Mouse (Mus musculus): ENCODE measurements around the gene 1700016C15Rik.

DNA sequence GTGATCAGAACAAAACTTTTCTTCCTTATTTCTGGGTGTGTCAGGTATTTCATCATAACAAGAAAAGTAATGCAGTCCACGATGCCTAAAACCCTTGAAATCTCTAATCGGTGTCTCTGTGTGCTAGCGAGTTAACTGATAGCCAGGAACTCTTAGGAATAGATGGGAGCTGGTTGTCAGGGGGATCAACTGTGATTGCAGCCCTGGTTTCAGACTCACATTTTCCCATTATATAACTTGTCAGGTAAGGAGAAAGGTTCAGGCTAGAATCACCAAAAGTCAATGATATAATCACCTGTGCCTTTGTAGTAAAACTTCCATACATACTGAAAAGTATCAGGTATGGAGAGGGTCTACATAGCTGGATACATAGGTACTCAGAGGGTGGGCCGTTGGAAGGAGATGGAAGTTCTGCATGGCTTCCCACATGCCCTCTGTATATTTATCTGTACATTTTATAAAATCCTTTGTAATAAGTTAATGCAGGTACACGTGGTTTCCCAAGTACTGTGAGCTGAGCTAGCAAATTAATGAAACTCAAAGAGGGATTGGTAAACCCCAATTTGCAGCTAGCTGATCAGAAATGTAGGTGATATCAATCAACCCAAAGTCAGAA, 15.1 kb upstream of the 1700016C15Rik start:
- TF ChIP-seq CTCF (IDR thresholded peaks at IDR 0.05; ENCODE audit: insufficient read depth, low read depth, low read length), result no peak
- no peak for TF ChIP-seq POLR2A (IDR thresholded peaks at IDR 0.05; ENCODE audit: insufficient read depth, low read depth, low read length)
